Mouse (Mus musculus): Measurements from ENCODE around the gene Eef1akmt2. TPM values are rescaled to one million over a fixed set of nuclear protein-coding genes. Genes with fewer than 3 reads are reported as not detected.

Eef1akmt2 gene
- polyA plus RNA-seq (2011; ENCODE audit: insufficient read length, low read depth, missing spikeins): 34.4 and 38.1 TPM in 2 replicates

- Histone ChIP-seq H3K4me3 (ENCODE audit: insufficient read depth, low read length) (peak within 1 kb of the TSS; percentile 61), H3K4me1 (ENCODE audit: control insufficient read depth, insufficient read depth, low read length) (no peaks in the 10 kb centered on the region), H3K27ac (ENCODE audit: insufficient read depth, low read length) (peak within 1 kb of the TSS; percentile 91)
- TF ChIP-seq CTCF (IDR thresholded peaks at IDR 0.05; ENCODE audit: borderline replicate concordance, insufficient read depth, low read length) (no peak), POLR2A (IDR thresholded peaks at IDR 0.05; ENCODE audit: low read depth, low read length) (peak; percentile 86)
Measured at GRCm38 (mm10) chr7:132852173-132852844, at the start of gene Eef1akmt2. TSS of gene Eef1akmt2 (minus strand) at chr7:132852673.

- TF ChIP-seq POLR2A (IDR thresholded peaks at IDR 0.05; ENCODE audit: low read depth, low read length) (no peak), CTCF (IDR thresholded peaks at IDR 0.05; ENCODE audit: borderline replicate concordance, insufficient read depth, low read length) (no peak)
- H3K27ac ChIP-seq (ENCODE audit: insufficient read depth, low read length): no peak overlapping the region
- no peak overlapping the region for H3K4me3 ChIP-seq (ENCODE audit: insufficient read depth, low read length)
- no peaks in the 10 kb centered on the region for H3K4me1 ChIP-seq (ENCODE audit: control insufficient read depth, insufficient read depth, low read length)
Measured at GRCm38 (mm10) chr7:132900826-132901531, 48.5 kb upstream of the Eef1akmt2 start.

DNA sequence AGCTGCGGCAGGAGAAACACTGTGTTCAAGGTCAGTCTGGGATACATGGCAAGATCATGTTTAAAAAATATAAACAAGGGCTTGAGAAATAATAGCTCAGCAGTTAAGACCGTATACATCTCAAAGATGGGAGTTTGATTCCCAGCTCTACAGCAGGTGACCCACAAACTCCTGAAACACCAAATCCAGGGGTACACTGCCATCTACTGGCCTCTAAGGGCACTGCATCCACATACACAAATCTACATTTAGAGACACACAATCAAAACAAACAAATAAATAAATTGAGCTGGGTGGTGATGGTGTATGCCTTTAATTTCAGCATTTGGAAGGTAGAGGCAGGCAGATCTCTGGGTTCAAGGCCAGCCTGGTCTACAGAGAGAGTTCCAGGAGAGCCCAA is 45.8 kb upstream of the Eef1akmt2 start:
- TF ChIP-seq POLR2A (IDR thresholded peaks at IDR 0.05; ENCODE audit: low read depth, low read length): no peak
- TF ChIP-seq CTCF (IDR thresholded peaks at IDR 0.05; ENCODE audit: borderline replicate concordance, insufficient read depth, low read length): no peak
- Histone ChIP-seq H3K4me3 (ENCODE audit: insufficient read depth, low read length) (no peak overlapping the region), H3K4me1 (ENCODE audit: control insufficient read depth, insufficient read depth, low read length) (no peaks in the 10 kb centered on the region), H3K27ac (ENCODE audit: insufficient read depth, low read length) (no peak overlapping the region)

GRCm38 (mm10) chr7:132897258-132897657 is 44.8 kb upstream of the Eef1akmt2 start:
- H3K27ac ChIP-seq (ENCODE audit: insufficient read depth, low read length): no peak overlapping the region
- H3K4me1 ChIP-seq (ENCODE audit: control insufficient read depth, insufficient read depth, low read length): no peaks in the 10 kb centered on the region
- TF ChIP-seq POLR2A (IDR thresholded peaks at IDR 0.05; ENCODE audit: low read depth, low read length) (no peak), CTCF (IDR thresholded peaks at IDR 0.05; ENCODE audit: borderline replicate concordance, insufficient read depth, low read length) (no peak)
- no peak overlapping the region for H3K4me3 ChIP-seq (ENCODE audit: insufficient read depth, low read length)

- H3K4me1 ChIP-seq (ENCODE audit: control insufficient read depth, insufficient read depth, low read length): no peaks in the 10 kb centered on the region
- no peak for TF ChIP-seq CTCF (IDR thresholded peaks at IDR 0.05; ENCODE audit: borderline replicate concordance, insufficient read depth, low read length)
- TF ChIP-seq POLR2A (IDR thresholded peaks at IDR 0.05; ENCODE audit: low read depth, low read length): no peak
- H3K4me3 ChIP-seq (ENCODE audit: insufficient read depth, low read length): no peak overlapping the region
- H3K27ac ChIP-seq (ENCODE audit: insufficient read depth, low read length): no peak overlapping the region
Measured at GRCm38 (mm10) chr7:132896206-132896815, 43.8 kb upstream of the Eef1akmt2 start.

DNA sequence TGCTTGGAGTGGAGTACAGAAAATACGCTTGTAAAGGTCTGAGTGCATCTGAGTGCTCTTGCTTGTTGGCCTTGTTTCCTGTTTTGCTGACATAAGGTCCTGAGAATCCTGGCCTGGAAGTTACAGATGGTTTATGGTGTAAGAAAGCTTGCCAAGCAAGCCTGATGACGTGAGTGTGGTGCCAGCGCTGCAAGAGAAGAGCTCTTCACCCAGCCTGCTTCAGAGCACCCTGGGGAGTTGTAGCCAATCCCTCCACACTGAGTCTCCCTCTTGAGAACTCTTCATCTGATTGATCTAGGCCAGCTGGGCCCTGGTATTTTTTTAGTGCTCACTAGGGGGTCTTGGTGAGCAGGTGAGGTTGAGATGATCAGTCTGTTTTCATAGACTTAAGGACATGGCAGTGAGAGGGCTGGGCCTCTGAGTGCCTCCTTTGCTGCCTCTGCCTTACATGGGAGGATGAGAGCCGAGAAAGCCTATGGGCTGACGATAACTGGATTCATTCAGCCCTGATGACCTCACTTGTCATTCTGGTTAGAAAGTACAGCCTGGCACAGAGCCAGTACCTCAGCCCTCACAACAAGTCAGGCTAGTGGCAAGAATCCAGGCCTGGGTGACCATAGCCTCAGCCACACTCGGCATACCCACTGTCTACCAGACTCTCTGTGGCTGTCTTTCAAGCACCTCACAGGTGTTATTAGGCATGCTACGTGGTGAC is 42.5 kb upstream of the Eef1akmt2 start:
- no peak overlapping the region for H3K4me3 ChIP-seq (ENCODE audit: insufficient read depth, low read length)
- TF ChIP-seq POLR2A (IDR thresholded peaks at IDR 0.05; ENCODE audit: low read depth, low read length): no peak
- no peak for TF ChIP-seq CTCF (IDR thresholded peaks at IDR 0.05; ENCODE audit: borderline replicate concordance, insufficient read depth, low read length)
- no peak overlapping the region for H3K27ac ChIP-seq (ENCODE audit: insufficient read depth, low read length)
- H3K4me1 ChIP-seq (ENCODE audit: control insufficient read depth, insufficient read depth, low read length): no peaks in the 10 kb centered on the region

DNA sequence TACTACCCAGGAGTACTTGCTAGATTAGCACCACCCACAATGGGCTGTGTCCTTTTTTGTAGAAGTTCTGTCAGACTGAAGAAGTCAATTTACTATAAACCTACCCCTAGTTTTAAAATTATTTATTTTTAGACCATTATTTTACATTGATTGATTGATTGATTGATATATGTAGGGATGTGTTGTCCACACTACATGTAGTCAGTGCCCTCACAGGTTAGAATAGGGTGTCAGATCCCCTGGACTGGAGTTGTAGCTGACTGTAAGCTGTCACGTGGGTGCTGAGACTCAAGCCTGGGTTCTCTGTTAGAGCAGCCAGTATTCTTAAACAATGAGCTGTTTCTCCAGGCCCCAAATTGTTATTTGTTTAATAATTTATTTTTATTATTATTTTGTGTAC is 40.9 kb upstream of the Eef1akmt2 start:
- Histone ChIP-seq H3K4me1 (ENCODE audit: control insufficient read depth, insufficient read depth, low read length) (no peaks in the 10 kb centered on the region), H3K27ac (ENCODE audit: insufficient read depth, low read length) (no peak overlapping the region), H3K4me3 (ENCODE audit: insufficient read depth, low read length) (no peak overlapping the region)
- TF ChIP-seq POLR2A (IDR thresholded peaks at IDR 0.05; ENCODE audit: low read depth, low read length): no peak
- no peak for TF ChIP-seq CTCF (IDR thresholded peaks at IDR 0.05; ENCODE audit: borderline replicate concordance, insufficient read depth, low read length)

DNA sequence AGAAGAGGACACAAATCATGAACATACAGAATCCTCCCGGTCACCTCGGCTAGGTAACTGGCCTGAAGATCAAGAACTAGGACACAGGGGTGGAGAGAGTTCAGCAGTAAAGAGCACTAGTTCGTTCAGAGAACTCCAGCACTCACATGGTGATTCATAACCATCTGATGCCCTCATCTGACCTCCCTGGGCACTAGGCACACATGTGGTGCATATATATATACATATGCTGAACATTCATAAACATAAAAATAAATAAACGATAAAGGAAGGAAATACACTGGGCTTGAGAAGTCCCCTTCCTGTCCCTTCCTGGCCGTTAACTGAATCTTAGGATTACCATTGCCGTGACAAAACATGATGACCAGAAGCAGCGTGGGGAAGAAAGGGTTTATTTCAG is 40.3 kb upstream of the Eef1akmt2 start:
- no peak overlapping the region for H3K27ac ChIP-seq (ENCODE audit: insufficient read depth, low read length)
- TF ChIP-seq CTCF (IDR thresholded peaks at IDR 0.05; ENCODE audit: borderline replicate concordance, insufficient read depth, low read length): no peak
- TF ChIP-seq POLR2A (IDR thresholded peaks at IDR 0.05; ENCODE audit: low read depth, low read length): no peak
- no peaks in the 10 kb centered on the region for H3K4me1 ChIP-seq (ENCODE audit: control insufficient read depth, insufficient read depth, low read length)
- no peak overlapping the region for H3K4me3 ChIP-seq (ENCODE audit: insufficient read depth, low read length)

DNA sequence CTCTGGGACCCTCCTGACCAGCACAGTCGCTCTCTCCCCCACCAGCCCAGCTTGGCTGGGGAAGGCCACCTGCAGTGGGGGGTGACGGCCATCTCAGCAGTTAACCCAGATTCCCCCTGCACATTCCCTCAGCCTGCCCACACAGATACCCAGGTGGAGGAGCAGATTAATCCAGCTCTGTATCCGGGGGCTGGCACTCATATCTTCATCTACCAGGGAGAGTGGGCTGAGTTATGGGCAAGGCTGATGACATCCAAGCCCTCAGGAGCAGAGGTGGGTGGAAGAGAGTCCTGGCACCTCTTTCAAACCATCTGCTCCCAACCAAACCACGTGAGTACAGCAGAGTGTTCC is 39.8 kb upstream of the Eef1akmt2 start:
- TF ChIP-seq POLR2A (IDR thresholded peaks at IDR 0.05; ENCODE audit: low read depth, low read length) (no peak), CTCF (IDR thresholded peaks at IDR 0.05; ENCODE audit: borderline replicate concordance, insufficient read depth, low read length) (no peak)
- Histone ChIP-seq H3K4me1 (ENCODE audit: control insufficient read depth, insufficient read depth, low read length) (no peaks in the 10 kb centered on the region), H3K4me3 (ENCODE audit: insufficient read depth, low read length) (no peak overlapping the region), H3K27ac (ENCODE audit: insufficient read depth, low read length) (no peak overlapping the region)
